Mouse (Mus musculus) fibroblast of lung, adult 2 months (primary cell): ENCODE data around the gene Hist1h3c.
"Not testable (repeated sequence)": the region's sequence is repeated elsewhere in the genome, so short reads cannot be mapped to it uniquely, and the experiment has no call there.

ENCODE experiments used
- DNase-seq: peaks from one replicate; pipeline ENCODE4 v3.0.0-alpha.2; 2011; ENCODE audit warnings: low read depth

The Hist1h3c gene

DNA sequence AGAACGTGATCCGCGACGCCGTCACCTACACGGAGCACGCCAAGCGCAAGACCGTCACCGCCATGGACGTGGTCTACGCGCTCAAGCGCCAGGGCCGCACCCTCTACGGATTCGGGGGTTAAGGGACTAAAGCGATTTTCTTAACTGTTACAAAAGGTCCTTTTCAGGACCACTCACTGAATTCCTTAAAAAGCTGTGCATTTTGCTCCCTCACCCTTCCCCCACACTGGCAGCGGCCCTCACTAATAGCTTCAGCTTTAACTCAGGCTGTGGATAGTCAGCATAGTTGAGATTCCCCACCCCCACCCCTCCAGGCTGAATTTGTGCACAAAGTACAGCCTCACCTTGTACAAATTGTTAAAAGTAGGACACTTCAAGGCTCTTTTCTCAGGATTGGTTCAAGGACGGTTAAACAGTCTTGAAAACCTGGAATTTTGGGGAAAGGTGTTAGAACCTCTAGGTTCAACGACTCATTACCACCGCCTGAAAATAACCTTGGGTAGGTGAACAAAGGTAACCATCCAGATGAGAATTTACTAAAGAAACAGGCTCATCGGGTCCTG is 11.9 kb upstream of the Hist1h3c start:
- no peak for DNase-seq

DNA sequence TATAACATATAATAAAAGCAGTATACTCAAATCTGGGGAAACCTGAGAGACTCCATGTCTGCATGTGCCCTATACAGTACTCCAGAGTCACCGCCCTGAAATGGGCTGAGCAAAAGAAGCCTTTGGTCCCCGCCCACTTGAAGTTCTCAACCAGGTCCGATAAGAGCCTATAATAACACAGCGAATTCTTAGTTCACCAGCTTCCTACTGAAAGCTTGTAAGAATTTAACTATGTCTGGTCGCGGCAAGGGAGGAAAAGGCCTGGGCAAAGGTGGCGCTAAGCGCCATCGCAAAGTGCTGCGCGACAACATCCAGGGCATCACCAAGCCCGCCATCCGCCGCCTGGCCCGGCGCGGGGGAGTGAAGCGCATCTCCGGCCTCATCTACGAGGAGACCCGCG is 11.4 kb upstream of the Hist1h3c start, which contains the start of gene Hist1h4b:
Hist1h4b (plus strand) TSS at position 224 of the 400 bp plus-strand sequence.
- DNase-seq, result peak; percentile 88

DNA sequence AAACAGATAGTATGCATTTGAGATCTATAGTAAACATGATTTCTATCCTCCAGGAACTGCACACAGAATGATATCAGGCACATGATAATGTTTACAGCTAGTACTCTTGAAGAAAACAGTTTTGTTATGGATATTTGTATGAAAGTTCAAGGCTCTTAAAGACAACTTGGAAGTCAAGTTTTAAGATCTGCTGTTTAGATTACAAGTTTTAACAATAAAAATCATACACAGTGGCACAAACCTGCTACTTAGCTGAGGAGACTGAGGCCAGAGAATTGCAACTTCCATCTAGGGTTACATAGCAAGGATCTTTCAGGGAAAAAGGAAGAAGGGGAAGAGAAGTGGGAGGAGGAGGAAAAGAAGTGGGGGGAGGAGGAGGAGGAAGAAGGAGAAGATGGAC is 9.6 kb upstream of the Hist1h3c start:
- DNase-seq, result no peak

DNA sequence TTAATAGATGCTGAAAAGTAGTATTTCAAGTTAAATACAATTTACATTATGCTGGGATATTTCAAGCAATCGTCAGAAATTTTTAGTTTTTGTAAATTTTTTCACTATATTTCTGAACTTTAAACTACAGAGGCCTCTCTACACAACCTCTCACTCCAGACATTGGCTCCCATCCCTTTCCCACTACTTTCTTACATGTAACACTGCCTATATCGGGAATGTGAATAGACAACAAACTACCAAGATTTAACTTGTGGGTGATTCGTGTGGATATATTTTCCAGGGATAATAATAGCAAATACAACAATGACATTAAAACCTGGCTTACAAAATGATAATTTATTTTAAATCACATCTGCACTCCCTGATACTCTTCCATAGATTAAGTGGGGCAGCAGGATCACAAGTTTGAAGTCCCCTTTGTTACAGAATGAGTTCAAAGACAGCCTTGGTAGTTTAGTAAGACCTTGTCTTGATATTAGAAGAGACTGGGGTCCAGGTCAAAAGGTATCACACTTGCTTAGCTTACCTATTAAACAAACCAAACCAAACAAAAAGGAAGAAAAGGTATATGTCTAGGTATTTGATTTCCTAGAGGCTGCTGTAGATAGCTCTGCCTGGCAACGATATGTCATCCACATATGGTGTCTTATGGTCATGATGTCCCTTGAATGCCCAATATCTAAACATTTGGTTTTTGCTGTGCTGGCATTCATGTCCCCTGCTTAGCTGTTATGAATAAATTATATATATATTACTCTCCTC is 8.1 kb upstream of the Hist1h3c start:
- DNase-seq, result no peak

DNA sequence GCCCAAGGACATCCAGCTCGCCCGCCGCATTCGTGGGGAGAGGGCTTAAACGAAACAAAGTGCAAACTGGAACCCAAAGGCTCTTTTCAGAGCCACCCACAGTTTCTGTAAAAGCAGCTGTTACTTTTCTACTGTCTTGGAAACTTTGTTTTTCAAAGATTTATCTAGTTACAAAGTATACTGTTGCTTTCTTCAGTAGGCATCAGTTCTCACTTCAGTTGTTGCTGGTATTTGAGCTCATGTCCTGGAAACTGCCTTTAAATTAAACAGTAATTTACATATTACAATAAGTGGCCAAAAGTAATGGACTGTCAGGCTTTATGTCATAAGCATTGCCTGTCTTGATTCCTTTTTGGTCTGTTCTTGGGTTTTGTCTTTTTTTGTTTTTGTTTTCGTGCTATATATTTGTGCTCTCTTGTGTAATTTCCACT is 7.4 kb upstream of the Hist1h3c start:
- no peak for DNase-seq

DNA sequence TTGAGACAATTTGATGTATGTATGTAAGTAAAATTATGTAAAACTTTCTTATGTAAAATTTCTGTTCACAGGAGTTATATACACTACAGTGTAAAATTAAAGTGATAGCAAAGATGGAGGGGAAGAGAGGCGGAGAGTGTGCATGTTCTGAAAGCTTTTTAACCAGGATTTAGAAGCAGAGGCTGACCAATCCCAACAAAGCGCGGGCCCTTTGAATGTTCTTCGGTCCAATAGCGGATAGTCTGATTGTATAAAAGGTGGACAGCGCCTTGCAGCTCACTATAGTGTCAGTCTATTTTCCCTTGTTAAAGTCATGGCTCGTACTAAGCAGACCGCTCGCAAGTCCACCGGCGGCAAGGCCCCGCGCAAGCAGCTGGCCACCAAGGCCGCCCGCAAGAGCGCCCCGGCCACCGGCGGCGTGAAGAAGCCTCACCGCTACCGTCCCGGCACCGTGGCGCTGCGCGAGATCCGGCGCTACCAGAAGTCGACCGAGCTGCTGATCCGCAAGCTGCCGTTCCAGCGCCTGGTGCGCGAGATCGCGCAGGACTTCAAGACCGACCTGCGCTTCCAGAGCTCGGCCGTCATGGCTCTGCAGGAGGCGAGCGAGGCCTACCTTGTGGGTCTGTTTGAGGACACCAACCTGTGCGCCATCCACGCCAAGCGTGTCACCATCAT is 6.8 kb upstream of the Hist1h3c start, which contains the start of gene Hist1h3b:
Hist1h3b (plus strand) TSS at position 201 of the 675 bp plus-strand sequence.
- DNase-seq, result peak; percentile 83

DNA sequence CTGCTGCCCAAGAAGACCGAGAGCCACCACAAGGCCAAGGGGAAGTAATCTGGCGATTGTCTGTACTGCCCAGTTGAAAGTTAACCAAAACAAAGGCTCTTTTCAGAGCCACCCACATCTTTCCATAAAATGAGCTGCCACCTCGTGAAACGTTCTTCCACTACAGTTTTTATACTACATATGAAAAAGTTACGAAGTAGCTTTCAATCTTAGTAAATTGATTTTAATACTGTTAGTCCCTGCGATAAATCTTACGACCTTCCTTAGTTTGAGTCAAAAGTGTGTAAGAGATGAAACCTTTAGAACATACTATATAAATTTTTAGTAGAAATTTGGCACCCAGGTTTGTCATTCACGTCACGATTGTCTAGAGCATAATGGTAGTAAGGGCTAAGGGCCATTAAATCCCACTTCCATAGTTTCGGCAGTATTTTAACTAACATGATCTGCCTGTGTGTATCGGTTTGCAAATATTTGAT is 6.1 kb upstream of the Hist1h3c start:
- no peak for DNase-seq

DNA sequence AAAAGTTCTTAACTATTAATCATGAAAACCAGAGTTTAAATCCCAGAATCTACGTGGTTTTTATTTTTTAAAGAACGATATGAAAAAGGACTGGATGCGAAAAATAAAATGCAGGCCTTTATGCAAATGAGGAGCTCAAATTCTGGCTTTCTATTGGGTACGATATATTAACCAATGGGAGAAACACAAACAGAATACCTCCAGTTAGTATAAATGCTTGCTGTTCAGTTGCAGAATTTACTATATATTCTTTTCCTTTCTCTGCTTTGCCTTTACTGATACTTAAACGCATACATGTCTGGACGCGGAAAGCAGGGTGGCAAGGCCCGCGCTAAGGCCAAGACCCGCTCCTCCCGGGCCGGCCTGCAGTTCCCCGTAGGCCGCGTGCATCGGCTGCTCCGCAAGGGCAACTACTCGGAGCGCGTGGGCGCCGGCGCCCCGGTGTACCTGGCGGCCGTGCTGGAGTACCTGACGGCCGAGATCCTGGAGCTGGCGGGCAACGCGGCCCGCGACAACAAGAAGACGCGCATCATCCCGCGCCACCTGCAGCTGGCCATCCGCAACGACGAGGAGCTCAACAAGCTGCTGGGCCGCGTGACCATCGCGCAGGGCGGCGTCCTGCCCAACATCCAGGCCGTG is 5.6 kb upstream of the Hist1h3c start, which contains the start of gene Hist1h2ab:
Hist1h2ab (plus strand) TSS at position 288 of the 639 bp plus-strand sequence.
- DNase-seq, result not testable (repeated sequence)

DNA sequence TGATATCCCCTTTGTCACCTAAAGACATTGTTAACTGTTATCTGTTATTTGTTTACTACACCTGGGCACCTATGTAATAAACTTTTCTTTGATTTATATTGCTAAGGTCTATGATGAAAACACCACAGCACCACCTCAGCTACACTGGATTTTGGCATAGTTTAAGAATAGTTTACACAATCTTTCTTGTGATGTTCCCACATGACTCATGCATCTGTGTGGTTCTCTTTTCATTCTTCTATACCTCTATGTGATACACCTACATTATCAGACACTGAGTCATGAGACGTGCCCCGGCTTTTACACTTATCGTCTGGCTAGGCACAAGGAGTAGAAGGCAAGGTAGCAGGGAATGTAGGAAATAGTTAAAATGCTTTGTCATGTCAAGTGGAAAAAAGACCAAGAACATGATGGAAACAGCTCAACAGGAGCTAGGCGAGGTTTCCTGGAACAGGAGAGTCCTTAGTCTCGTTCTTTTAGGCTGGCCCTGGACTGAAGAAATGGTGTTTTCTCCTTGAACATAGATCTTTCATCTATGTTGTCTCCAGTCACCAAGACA is 4.2 kb upstream of the Hist1h3c start:
- DNase-seq, result no peak

DNA sequence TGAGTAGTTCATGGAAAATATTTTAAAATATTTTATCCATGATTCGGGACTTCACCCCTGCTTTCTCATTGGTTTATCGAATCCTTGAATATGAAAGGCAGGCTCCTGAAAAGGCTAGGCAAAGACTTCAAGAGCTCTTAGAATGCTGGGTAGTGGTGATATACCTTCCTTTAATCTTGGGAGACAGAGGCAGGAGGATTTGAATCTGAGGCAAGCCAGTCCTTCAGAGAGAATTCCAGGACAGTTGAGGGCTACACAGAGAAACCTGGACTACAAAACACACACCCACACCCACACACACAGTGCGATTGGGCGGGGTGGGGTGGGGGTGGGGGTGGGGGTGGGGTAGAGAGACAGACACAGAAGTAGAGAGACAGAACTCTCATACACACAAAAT is 2.5 kb upstream of the Hist1h3c start:
- no peak for DNase-seq

DNA sequence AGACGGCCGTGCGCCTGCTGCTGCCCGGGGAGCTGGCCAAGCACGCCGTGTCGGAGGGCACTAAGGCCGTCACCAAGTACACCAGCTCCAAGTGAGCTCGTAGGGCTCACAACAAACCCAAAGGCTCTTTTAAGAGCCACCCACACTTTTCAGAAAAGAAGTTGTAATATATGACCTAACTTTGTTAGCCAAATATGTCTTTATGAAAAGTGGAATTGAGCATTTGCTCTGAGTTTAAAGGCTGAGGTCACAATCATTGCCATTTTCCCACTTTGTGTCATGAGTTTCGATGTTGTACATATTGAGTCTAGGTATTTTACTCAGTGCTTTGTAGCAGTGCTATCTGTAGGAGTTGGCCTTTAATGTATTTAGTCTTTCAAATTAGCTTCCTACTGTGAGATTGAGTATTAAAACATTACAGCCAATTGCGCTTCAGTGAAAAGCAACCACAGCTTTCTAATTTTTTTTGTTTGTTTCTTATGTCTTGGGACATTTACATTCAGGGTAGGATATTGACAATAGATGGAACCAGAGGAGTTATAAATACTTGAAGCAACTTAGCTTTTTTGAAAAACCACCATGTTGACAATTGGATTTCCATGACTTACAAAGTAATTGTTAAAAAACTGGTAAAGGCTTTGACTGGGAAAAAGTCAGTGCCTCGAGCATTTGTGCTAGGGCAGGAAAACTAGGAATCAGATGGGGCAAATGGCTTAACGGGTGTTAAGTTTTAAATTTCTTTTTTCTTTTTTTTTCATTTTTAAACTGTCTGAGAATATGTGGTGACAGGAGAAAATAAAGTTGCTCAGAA is 1.9 kb upstream of the Hist1h3c start:
- no peak for DNase-seq

DNA sequence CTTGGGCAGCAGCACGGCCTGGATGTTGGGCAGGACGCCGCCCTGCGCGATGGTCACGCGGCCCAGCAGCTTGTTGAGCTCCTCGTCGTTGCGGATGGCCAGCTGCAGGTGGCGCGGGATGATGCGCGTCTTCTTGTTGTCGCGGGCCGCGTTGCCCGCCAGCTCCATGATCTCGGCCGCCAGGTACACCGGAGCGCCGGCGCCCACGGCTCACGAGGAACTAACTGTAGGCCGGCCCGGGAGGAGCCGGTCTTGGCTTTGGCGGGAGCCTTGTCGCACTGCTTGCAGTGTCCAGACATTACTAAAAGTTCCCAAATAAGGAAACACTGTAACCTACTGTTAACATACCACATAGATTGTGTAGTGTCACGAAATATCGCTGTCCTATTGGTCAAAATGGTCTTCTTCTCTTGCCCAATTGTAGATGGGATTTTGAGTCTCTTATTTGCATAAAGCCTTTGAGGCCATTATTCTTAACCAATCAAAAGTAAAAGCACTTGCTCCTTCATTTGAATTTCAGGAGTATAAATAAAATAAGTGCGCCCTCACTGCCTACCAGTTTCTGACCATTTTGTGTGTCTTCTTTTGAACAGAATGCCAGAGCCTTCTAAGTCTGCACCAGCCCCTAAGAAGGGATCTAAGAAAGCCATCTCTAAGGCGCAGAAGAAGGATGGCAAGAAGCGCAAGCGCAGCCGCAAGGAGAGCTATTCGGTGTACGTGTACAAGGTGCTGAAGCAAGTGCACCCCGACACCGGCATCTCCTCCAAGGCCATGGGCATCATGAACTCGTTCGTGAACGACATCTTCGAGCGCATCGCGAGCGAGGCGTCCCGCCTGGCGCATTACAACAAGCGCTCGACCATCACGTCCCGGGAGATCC is 1.0 kb upstream of the Hist1h3c start, which contains the start of gene Hist1h2bb:
Hist1h2bb (plus strand) TSS at position 534 of the 880 bp plus-strand sequence.
- peak; percentile 86 for DNase-seq

DNA sequence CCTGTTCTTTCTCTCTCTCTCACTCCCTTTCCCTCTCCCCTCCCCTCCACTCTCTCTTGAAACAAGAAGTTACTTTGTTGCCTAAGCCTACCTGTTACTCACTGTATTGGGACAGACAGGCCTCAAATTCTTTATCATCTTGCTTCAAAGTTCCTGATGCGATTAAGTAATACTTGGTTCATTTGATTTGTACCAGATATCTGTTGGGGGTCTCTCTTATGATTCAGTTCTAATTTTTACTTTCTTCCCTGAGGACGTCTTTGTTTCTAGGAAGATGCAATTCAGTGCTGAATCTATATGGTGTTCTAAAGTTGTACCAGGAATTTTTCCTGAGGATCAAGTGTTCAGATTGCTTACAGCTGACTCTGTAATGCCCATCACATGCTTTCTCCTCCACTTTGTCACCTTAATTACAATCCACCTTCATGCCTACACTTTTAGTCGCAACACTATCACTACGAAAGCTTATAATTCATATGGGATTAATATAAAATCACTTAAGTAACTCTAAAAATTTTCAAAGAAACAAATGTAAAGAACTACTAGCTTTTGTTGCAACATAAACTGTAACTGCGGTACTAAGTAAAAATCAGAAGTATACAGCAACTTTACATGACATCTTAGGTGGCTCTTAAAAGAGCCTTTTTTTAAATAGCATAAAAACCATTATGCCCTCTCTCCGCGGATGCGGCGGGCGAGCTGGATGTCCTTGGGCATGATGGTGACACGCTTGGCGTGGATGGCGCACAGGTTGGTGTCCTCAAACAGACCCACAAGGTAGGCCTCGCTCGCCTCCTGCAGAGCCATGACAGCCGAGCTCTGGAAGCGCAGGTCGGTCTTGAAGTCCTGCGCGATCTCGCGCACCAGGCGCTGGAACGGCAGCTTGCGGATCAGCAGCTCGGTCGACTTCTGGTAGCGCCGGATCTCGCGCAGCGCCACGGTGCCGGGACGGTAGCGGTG is 701 bp downstream of the Hist1h3c start:
- no peak for DNase-seq

DNA sequence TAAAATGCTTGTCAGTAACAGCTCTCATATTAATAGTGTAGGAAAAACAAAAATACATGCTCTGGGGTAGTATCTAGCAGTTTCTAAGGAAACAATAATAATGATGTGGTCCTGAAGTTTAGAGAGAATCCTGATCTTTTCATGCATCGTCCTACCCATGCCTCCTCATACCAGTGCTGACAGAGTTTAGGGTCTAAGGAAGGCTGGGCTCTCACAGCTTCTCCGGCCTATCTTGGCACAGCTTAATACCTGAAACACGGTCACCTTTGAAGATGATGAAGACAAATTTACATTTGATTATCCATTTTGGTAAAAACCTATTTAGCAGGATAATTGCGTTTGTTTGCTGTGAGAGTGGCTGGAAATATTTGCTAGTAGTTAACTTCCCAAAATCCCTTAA is 1.4 kb downstream of the Hist1h3c start:
- DNase-seq, result no peak

DNA sequence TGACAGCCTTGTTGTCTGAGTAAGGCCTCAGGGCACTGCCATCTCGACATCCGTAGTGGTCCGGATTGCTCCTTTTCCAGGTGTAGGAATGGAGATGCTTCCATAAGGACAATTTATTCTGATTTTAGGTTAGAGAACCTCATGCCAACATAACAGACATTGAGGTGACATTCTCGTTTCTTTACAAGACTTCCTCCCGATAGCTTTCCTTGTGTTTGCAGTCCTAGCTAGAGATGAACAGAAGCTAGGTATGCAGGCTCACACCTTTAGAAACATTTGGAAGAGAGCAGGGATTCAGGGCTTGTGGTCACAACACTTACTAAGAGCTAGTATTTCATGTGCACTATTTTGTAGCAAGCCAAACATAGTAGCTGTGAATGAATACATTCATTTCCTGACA is 2.2 kb downstream of the Hist1h3c start:
- DNase-seq, result no peak

DNA sequence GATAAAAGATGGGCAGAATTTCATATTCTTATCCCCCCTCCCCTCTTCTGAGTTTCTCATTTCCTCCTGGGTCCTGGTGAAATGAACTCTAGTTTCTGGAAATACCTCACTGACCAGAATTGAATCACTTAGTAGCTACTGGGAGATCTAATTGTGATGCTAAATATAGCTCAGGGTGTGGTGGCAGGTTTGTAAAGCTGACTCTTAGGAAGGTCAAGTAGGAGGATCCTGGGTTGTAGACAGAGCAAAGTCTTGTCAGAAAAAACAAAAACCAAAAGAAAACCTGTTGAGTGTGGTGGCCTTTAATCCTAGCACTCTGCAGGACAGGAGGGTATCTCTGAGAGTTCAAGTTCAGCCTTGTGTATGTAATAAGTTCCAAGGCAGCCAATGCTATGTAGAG is 3.4 kb downstream of the Hist1h3c start:
- no peak for DNase-seq

DNA sequence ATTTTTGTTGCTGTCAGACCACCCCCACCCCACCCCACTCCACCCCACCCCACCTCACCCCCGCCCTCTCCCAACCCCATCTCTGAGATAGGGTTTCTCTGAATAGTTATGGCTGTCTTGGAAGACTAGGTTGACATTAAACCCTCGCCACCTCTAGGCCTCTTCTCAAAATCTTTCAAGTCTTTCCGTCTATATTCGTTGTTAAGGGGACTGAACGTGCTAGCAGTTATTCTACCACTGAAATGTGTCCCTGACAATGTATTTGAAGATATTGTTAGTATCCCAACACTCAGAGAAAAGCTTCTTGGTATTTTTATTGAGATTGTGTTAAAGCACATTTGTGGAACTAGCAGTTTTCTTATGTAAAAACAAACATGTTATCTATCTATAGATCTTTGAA is 4.5 kb downstream of the Hist1h3c start:
- DNase-seq, result no peak

DNA sequence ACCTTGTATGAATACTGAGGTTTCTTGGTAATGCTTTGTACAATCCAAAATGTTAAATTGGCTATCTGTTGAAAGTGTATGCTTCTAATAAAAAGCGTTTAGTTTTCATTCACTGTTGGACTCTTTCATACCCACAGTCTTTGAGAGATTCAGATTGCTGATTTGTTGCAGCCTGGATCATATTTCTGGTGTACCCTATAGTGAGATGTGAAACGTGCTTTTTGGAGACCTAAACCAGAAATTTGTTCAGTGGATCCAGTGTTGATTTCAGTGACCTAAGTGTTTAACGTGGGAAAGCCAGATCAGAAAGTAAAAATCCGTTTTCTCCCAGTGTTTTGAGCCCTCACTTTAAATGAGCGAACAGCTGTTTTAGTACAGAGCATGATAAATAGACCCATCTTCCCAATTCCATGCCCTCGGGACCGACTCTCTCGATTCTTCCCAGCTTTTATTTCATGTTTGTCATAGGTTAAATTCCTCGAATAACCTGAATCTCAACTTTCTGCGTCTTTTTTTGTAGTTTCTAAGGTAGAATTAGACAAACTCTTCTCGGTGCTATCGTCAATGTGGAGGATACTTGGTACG is 5.1 kb downstream of the Hist1h3c start:
- no peak for DNase-seq

DNA sequence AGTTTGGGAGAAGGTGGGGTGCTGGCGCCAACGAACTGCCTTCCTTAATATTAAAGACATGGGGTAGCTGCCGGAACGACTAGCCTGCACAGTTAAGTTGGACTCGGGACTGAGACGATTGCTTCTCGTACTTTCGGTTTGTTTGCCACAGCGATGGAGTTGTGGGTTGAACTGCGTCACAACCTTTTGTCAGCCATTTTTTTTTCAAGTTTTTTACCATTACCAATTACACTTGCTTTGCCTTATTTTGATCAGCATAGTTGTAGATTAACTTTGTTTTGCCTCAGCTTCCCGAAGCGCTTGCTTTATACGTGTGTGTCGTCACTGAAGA is 5.5 kb downstream of the Hist1h3c start:
- DNase-seq, result no peak
